Mouse (Mus musculus) C2C12 (cell line): ENCODE measurements around the gene Tex45. TPM values are rescaled to one million over a fixed set of nuclear protein-coding genes. Genes with fewer than 3 reads are reported as not detected.

Source experiments
- H3K27me3 ChIP-seq: one replicate; pipeline ENCODE4 v1.6.1; 2011; ENCODE audit not compliant: control insufficient read depth, insufficient read depth, insufficient read length
- H3K36me3 ChIP-seq: one replicate; pipeline ENCODE4 v1.6.1; 2011; ENCODE audit not compliant: control insufficient read depth, insufficient read depth
- H3K4me3 ChIP-seq: one replicate; pipeline ENCODE4 v1.5.1; 2011; ENCODE audit warnings: mild to moderate bottlenecking, control low read depth; ENCODE audit not compliant: poor library complexity, insufficient read depth, severe bottlenecking
- H3K79me2 ChIP-seq: one replicate; pipeline ENCODE4 v1.6.1; 2011; ENCODE audit not compliant: control insufficient read depth, insufficient read depth
- H3K79me3 ChIP-seq: one replicate; pipeline ENCODE4 v1.6.1; 2011; ENCODE audit warnings: low read depth, control low read depth
- H3ac ChIP-seq: one replicate; pipeline ENCODE3; 2011; ENCODE audit warnings: low read depth; ENCODE audit not compliant: control insufficient read depth, insufficient read length
- CEBPB ChIP-seq: IDR thresholded peaks from one replicate; pipeline ENCODE4 v1.6.1; 2011; ENCODE audit warnings: low read depth, mild to moderate bottlenecking, control low read depth, moderate library complexity
- CTCF ChIP-seq: IDR thresholded peaks from one replicate; pipeline ENCODE4 v1.5.1; 2011; ENCODE audit not compliant: control insufficient read depth, insufficient read depth, insufficient read length
- FOSL1 ChIP-seq: IDR thresholded peaks from one replicate; pipeline ENCODE4 v1.8.0; 2011; ENCODE audit warnings: mild to moderate bottlenecking, low read length; ENCODE audit not compliant: poor library complexity, insufficient read depth, severe bottlenecking
- MAX ChIP-seq: IDR thresholded peaks from one replicate; pipeline ENCODE4 v1.6.1; 2011; ENCODE audit warnings: mild to moderate bottlenecking, control low read depth
- MYOD1 ChIP-seq: IDR thresholded peaks from one replicate; pipeline ENCODE4 v1.6.1; 2011; ENCODE audit warnings: low read depth; ENCODE audit not compliant: control insufficient read depth, insufficient read length
- MYOG ChIP-seq: IDR thresholded peaks from one replicate; pipeline ENCODE4 v1.6.1; 2011; ENCODE audit not compliant: control insufficient read depth, insufficient read length; ENCODE audit errors: extremely low read depth
- USF1 ChIP-seq: IDR thresholded peaks from one replicate; pipeline ENCODE4 v1.6.1; 2011; ENCODE audit warnings: low read depth, mild to moderate bottlenecking, control low read depth, moderate library complexity
- polyA plus RNA-seq: library from polyadenylated mRNA; unstranded; fragments of >200 nt; fragmentation: generic; extraction: Trizol; gene quantifications from one replicate; pipeline ENCODE4 v1.2.1, GENCODE M21; 2012; ENCODE audit warnings: missing spikeins

Gene Tex45
- polyA plus RNA-seq, 1 experiment: not detected

DNA sequence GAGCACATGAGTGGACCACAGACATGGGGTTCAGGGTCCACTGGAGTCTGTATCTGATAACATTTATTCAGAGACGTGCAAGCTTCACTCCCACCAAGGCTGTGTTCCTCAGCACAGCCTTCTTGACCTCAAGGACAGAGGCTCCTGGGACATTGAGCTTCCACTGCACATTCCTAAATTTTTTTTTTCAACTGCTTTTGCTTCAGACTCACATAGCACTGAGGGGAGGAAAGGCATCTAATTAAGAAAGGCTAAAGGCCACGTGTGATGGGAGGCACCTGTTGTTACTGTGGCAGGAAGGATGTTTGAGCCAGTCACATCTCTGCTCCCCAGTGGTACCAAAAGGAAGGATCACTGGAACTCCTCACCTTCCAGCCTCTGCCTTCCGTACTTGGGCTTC, 39.5 kb upstream of the Tex45 start:
- TF ChIP-seq CEBPB (no peak), MAX (no peak), USF1 (no peak), MYOD1 (no peak), MYOG (no peak), FOSL1 (no peak), CTCF (no peak)
- Histone ChIP-seq H3ac (no peak overlapping the region), H3K27me3 (no peaks in the 10 kb centered on the region), H3K36me3 (peaks cover 58% of the 10 kb centered on the region), H3K4me3 (no peak overlapping the region), H3K79me3 (peaks cover 9% of the 10 kb centered on the region), H3K79me2 (peaks cover 33% of the 10 kb centered on the region)

DNA sequence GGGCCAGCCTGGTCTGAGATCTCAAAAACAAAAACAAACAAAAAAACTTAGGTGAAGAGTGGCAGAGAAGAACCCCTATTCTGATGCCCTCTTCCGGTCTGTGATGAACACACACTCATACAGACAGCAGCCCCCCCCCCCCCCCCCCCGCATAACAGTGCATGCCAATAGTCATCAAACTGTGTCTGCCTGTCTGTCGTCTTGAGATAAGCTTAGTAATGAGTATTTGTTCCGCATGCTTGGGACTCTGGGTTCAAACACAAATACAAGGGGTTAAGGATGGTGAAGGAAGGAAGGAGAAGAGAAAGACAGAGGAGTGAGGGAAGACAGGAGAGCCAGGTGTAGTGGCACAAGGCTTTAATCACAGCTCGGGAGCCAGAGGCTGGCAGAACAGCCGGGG, 34.2 kb upstream of the Tex45 start:
- H3K27me3 ChIP-seq: no peaks in the 10 kb centered on the region
- H3K36me3 ChIP-seq: peaks cover 87% of the 10 kb centered on the region
- peaks cover 3% of the 10 kb centered on the region for H3K79me2 ChIP-seq
- no peak overlapping the region for H3K4me3 ChIP-seq
- no peak overlapping the region for H3ac ChIP-seq
- TF ChIP-seq FOSL1 (no peak), MYOG (no peak), CTCF (no peak), MYOD1 (no peak), USF1 (no peak), MAX (no peak), CEBPB (no peak)
- H3K79me3 ChIP-seq: no peaks in the 10 kb centered on the region

DNA sequence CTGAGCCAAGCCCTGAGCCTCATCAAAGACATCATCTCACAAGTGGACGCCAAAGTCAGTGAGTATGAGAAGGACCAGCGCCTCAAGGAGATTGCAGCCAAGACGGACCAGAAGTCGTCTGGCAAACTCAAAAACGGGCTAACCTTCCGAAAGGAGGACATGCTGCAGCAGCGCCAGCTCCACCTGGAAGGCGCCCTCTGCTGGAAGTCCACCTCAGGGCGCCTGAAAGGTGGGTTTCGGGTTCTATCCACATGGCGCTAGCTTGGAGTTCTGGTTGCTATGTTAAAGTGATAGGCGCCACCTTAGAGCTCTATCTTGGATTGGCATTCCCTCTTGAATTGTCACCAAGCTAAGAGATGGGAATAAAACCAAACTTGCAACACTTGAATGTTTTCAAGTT, 31.2 kb upstream of the Tex45 start:
- TF ChIP-seq CEBPB (no peak), FOSL1 (no peak), MAX (no peak), USF1 (no peak), MYOD1 (no peak), MYOG (no peak), CTCF (no peak)
- Histone ChIP-seq H3K27me3 (no peaks in the 10 kb centered on the region), H3K36me3 (peaks cover 74% of the 10 kb centered on the region), H3K79me3 (no peaks in the 10 kb centered on the region), H3K4me3 (no peak overlapping the region), H3K79me2 (no peaks in the 10 kb centered on the region), H3ac (no peak overlapping the region)

DNA sequence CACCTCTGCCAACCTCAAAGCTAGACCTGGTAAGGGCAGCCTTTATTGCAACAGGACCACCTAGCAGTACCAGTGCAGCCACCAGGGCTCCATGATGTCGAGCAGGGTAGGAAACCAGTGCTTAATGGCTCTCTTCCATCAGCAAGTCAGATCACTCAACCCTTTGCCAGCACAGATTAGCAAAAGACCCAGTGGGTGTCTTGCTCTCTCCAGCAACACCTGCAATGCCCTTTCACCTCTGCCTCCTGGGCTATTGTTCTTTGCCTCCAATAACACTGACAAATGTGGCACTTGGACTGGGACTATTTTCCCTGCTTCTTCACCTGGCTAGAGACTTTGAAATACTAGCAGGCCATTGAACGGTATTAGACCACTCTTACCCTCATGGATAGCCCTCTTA, 21.4 kb upstream of the Tex45 start:
- no peaks in the 10 kb centered on the region for H3K79me3 ChIP-seq
- no peak overlapping the region for H3ac ChIP-seq
- peaks cover 37% of the 10 kb centered on the region for H3K36me3 ChIP-seq
- no peaks in the 10 kb centered on the region for H3K27me3 ChIP-seq
- TF ChIP-seq CEBPB: no peak
- no peak for TF ChIP-seq MYOG
- no peak for TF ChIP-seq USF1
- no peak for TF ChIP-seq CTCF
- TF ChIP-seq FOSL1: no peak
- TF ChIP-seq MYOD1: no peak
- no peak for TF ChIP-seq MAX
- H3K79me2 ChIP-seq: no peaks in the 10 kb centered on the region
- no peak overlapping the region for H3K4me3 ChIP-seq

DNA sequence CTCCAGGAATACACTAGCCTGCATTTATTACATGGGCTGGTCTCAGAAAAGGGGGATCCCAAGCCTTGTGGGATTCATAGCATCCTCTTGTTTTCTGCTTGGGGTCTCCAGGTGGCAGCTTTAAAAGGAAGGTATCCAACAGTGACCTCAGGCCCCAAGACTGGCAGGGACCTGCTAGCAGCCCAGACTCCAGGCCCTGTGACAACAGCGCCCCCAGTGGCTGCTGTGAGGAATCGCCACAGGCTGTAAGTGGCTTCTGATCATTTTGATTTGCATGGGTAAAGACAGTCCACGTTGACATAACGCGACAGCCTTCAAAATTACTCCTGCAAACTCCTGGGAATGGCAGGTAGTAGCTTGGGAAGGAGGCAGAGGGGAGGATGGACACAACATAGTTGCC, 20.0 kb upstream of the Tex45 start:
- H3K79me2 ChIP-seq: no peaks in the 10 kb centered on the region
- H3K36me3 ChIP-seq: peaks cover 46% of the 10 kb centered on the region
- no peak overlapping the region for H3K4me3 ChIP-seq
- no peak overlapping the region for H3ac ChIP-seq
- TF ChIP-seq MYOG (no peak), CEBPB (no peak), MYOD1 (no peak), USF1 (no peak), FOSL1 (no peak), CTCF (peak; percentile 89), MAX (no peak)
- no peaks in the 10 kb centered on the region for H3K79me3 ChIP-seq
- no peaks in the 10 kb centered on the region for H3K27me3 ChIP-seq

DNA sequence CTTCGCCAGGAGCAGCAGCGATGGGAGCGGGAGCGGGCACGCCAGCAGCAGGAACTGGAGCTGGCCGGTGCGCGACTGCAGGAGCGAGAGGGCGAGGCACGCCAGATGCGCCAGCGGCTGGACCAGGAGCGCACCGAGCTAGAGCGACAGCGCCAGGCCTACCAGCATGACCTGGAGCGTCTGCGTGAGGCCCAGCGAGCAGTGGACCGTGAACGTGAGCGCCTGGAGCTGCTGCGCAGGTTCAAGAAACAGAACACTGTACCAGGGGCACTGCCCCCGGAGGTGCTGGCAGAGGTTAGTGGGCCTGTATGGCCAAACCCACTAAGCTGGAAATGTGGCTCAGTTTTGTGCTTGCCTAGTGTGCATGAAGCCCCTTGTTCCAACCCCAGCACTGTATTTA, 18.7 kb upstream of the Tex45 start:
- H3K27me3 ChIP-seq: no peaks in the 10 kb centered on the region
- H3K36me3 ChIP-seq: peaks cover 55% of the 10 kb centered on the region
- no peaks in the 10 kb centered on the region for H3K79me3 ChIP-seq
- no peaks in the 10 kb centered on the region for H3K79me2 ChIP-seq
- TF ChIP-seq CEBPB (no peak), MYOD1 (no peak), CTCF (no peak), MYOG (no peak), USF1 (no peak), MAX (no peak), FOSL1 (no peak)
- no peak overlapping the region for H3K4me3 ChIP-seq
- no peak overlapping the region for H3ac ChIP-seq
